Mouse (Mus musculus) heart, postnatal 14 days (tissue): Measurements from ENCODE around the gene Olfr1417. TPM values are rescaled to one million over a fixed set of nuclear protein-coding genes. Genes with fewer than 3 reads are reported as not detected.

Source experiments
- DNase-seq, 2 experiments: peaks; one replicate each; pipeline ENCODE4 v3.0.0; 2021 to 2022
- intact Hi-C: fragments of 180-260 bp; cut with DNase I; formaldehyde crosslinking; loops from one replicate; pipeline ENCODE4 v1.15.1; 2025
- total RNA-seq, 2 experiments: library from RNA; stranded (reverse); gene quantifications; 2 replicates each; pipeline ENCODE4 v1.2.3; 2021

Olfr1417 gene
- total RNA-seq, 2 experiments from 2014 or later: not detected

- no peak for DNase-seq
- intact Hi-C loops: no loop called here
Measured at GRCm38 (mm10) chr19:11813136-11813535, 25.9 kb downstream of the Olfr1417 start.

- no peak for DNase-seq
- intact Hi-C loops: no loop called here
Measured at GRCm38 (mm10) chr19:11811688-11812365, 27.2 kb downstream of the Olfr1417 start.

- intact Hi-C loops: no loop called here
- DNase-seq: peak; percentile 28 to 35
Measured at GRCm38 (mm10) chr19:11810856-11811255, 28.2 kb downstream of the Olfr1417 start.

- no peak for DNase-seq
- intact Hi-C loops: no loop called here
Measured at GRCm38 (mm10) chr19:11810003-11810758, 28.8 kb downstream of the Olfr1417 start.

GRCm38 (mm10) chr19:11808452-11808851, 30.6 kb downstream of the Olfr1417 start:
- DNase-seq: no peak
- intact Hi-C loops: no loop called here

- intact Hi-C loops: no loop called here
- DNase-seq: no peak
Measured at GRCm38 (mm10) chr19:11807822-11808221, 31.2 kb downstream of the Olfr1417 start.

- intact Hi-C loops: no loop called here
- DNase-seq: no peak
Measured at GRCm38 (mm10) chr19:11807251-11807650, 31.8 kb downstream of the Olfr1417 start.

- DNase-seq: no peak
Measured at GRCm38 (mm10) chr19:11804423-11804822, 34.6 kb downstream of the Olfr1417 start.

GRCm38 (mm10) chr19:11800531-11801315, 38.3 kb downstream of the Olfr1417 start:
- intact Hi-C loops: no loop called here
- no peak for DNase-seq

More at GRCm38 (mm10) chr19:11804423-11804822, 34.6 kb downstream of the Olfr1417 start:
- intact Hi-C loops: no loop called here

- intact Hi-C loops: no loop called here
- DNase-seq: no peak
Measured at GRCm38 (mm10) chr19:11794447-11794846, 44.6 kb downstream of the Olfr1417 start.

- DNase-seq: no peak
- intact Hi-C loops: no loop called here
Measured at GRCm38 (mm10) chr19:11793741-11794359, 45.2 kb downstream of the Olfr1417 start.

GRCm38 (mm10) chr19:11791825-11792224, 47.2 kb downstream of the Olfr1417 start:
- intact Hi-C loops: no loop called here
- no peak for DNase-seq

GRCm38 (mm10) chr19:11788876-11789275, 50.1 kb downstream of the Olfr1417 start:
- intact Hi-C loops: no loop called here

GRCm38 (mm10) chr19:11787826-11788225, 51.2 kb downstream of the Olfr1417 start:
- DNase-seq: no peak
- intact Hi-C loops: no loop called here

More at GRCm38 (mm10) chr19:11788876-11789275, 50.1 kb downstream of the Olfr1417 start:
- no peak for DNase-seq

- DNase-seq: no peak
Measured at GRCm38 (mm10) chr19:11785409-11786154, 53.4 kb downstream of the Olfr1417 start.

GRCm38 (mm10) chr19:11777191-11777865, 61.7 kb downstream of the Olfr1417 start:
- intact Hi-C loops: loop anchor here (1.0 to 5.0 kb wide), 2 partner anchors 43 to 140 kb away; no protein-coding TSS in a partner anchor
- peak; percentile 71 to 80 for DNase-seq

More at GRCm38 (mm10) chr19:11785409-11786154, 53.4 kb downstream of the Olfr1417 start:
- intact Hi-C loops: no loop called here
